Mouse (Mus musculus): ENCODE results near the gene Prss36.
"Not testable (repeated sequence)": the region's sequence is repeated elsewhere in the genome, so short reads cannot be mapped to it uniquely, and the experiment has no call there.

Prss36 gene

GRCm38 (mm10) chr7:127946470-127947023, at the start of gene Prss36:
Gene Prss36, minus strand, starts transcription at chr7:127946725.
- no peak for DNase-seq

GRCm38 (mm10) chr7:127993341-127993977, 46.9 kb upstream of the Prss36 start, which contains the start of gene Pycard:
Gene Pycard, minus strand, starts transcription at chr7:127993867.
- DNase-seq, result no peak

- DNase-seq, result no peak
Observed at GRCm38 (mm10) chr7:127992488-127993340, 46.2 kb upstream of the Prss36 start.

- peak; percentile 82 to 90 for DNase-seq
Observed at GRCm38 (mm10) chr7:127991643-127992487, 45.3 kb upstream of the Prss36 start.

- no peak for DNase-seq
Observed at GRCm38 (mm10) chr7:127988904-127989303, 42.4 kb upstream of the Prss36 start.

GRCm38 (mm10) chr7:127980606-127981005, 34.1 kb upstream of the Prss36 start:
- no peak for DNase-seq

GRCm38 (mm10) chr7:127978856-127979255, 32.3 kb upstream of the Prss36 start:
- no peak for DNase-seq

- no peak for DNase-seq
Observed at GRCm38 (mm10) chr7:127974413-127974930, 27.9 kb upstream of the Prss36 start.

GRCm38 (mm10) chr7:127967922-127968828, 21.6 kb upstream of the Prss36 start:
- peak; percentile 77 to 81 for DNase-seq

GRCm38 (mm10) chr7:127967004-127967921, 20.7 kb upstream of the Prss36 start, which contains the start of gene Fus:
Gene Fus, plus strand, starts transcription at chr7:127967457.
- peak; percentile 98 to 99 for DNase-seq

- peak; percentile 20 to 28 for DNase-seq
Observed at GRCm38 (mm10) chr7:127966371-127966918, 19.9 kb upstream of the Prss36 start.

GRCm38 (mm10) chr7:127959364-127959763, 12.8 kb upstream of the Prss36 start:
- DNase-seq, result no peak

GRCm38 (mm10) chr7:127952864-127953581, 6.5 kb upstream of the Prss36 start:
- DNase-seq, result no peak

- no peak for DNase-seq
Observed at GRCm38 (mm10) chr7:127944614-127945013, 1.9 kb downstream of the Prss36 start.

- DNase-seq, result not testable (repeated sequence)
Observed at GRCm38 (mm10) chr7:127942097-127942496, 4.4 kb downstream of the Prss36 start.

GRCm38 (mm10) chr7:127936216-127936884, 10.2 kb downstream of the Prss36 start:
- peak; percentile 38 to 44 for DNase-seq

- no peak for DNase-seq
Observed at GRCm38 (mm10) chr7:127935748-127936159, 10.8 kb downstream of the Prss36 start.

- peak; percentile 96 for DNase-seq
Observed at GRCm38 (mm10) chr7:127935028-127935722, 11.3 kb downstream of the Prss36 start.
